Mouse (Mus musculus) mouse trophoblast stem cell (cell line): ENCODE data around the gene Brms1l.

Source experiments
- in situ Hi-C, 2 experiments: fragments of 300-500 bp; cut with MseI, MboI; formaldehyde crosslinking; loops; 2 replicates in 1 of 2; 3 replicates in 1 of 2; pipeline ENCODE4 v1.15.1; 2025

The Brms1l gene

DNA sequence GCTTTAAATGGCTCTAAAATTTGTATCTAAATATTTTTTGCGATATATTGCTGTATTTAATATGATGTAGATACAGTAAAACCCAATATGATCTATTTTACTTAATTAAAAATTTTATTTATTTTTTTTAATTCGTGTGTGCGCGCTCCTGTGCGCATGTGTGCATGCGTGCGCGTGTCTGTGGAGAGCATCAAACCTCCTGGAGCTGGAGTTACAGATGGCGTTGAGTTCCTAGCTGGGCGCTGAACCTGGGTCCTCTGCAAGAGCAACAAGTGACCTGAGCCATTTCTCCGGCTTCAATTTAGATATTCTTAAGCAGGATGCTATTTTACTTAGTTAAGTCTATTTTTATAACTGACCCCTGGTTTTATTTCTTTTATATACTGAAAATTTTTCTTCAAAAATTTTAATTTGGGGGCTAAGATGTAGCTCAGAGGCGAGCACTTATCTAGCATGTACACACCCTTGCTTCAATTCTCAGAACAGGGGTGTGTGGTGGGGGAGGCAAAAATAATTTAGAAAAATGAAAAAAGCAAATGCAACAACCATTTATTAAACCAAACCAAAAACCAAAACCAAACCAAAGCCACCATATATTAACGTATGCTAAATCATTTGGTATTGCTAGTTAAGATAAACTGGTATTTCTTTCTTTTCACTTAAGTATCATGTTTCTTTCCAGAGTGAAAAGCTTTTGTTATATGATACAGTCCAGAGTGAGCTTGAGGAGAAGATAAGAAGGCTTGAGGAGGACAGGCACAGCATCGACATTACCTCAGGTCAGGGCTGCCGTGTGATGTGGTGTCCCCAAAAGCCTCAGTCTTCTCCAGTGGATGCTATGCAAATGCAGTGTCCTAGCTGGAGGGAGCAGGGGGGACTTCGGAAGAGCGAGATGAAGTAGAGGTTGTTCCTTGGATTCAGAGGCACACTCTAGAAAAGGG, 23.6 kb downstream of the Brms1l start:
- in situ Hi-C loops, result no loop called here

DNA sequence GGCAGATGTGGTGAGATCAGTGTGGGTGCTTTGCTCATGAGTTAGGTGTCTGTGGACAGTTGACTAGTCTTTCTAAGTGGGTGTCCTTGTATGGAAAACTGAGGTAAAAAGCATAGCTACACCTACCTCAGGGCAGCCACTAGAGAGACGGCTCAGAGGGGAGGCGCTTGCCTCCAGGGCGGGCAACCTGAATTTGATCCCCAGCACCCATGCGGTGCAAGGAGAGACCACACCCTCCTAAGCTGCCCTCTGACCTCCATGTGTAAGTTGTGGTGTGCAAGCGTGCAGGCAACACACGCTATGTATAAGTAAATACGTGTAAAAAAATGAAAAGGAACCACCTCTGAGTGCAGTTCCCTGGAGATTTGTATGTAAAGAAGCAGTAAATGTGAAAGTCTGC, 24.5 kb downstream of the Brms1l start:
- in situ Hi-C loops, result no loop called here

DNA sequence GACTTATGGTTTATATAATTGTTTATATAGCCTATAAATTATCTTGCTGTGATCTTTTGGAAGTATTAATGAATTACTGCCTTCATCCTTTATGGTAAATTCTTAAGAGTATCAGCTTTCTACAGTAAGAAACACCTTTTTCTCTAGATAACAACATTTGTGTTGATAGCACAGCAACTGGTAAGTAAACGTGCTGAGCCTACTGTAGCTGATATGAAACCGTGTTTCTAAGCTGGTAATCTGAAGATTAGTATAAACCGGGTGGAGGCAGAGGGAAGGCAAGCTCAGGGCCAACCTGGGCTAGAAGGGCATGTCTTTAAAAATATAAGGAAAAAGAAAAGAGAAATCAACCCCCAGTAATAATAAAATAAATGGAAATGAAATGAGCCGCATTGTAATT, 31.6 kb downstream of the Brms1l start:
- in situ Hi-C loops, result no loop called here

DNA sequence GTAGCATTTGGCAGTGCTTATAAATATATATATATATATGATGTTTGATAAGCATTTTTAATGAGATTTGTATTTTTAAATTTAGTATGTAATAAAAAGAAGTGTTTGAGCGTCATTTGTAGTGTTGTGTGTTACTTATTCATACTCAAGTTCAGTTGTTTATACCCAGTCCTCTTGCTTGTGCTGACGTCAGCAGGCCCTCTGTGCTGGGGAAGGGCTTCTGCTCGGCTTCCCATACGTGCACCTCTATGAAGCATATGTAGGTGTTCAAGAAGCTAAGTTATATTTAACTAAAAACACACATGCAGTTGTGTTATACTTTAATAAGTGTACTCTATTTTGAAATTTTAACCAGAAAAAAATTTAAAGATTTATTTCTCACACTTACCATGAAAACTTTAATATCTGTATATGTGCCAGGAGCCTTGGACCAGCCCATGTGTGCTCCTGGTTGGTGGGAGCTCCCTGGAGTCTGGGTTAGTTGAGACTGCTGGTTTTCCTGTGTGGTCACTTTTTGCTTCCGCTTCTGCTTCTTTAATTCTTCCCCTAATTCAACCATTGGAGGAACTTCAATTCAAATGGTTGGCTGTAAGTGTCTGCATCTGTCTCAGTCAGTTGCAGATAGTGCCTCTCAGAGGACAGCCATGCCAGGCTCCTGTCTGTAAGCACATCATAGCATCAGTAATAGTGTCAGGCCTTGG, 33.6 kb downstream of the Brms1l start:
- in situ Hi-C loops, result no loop called here

DNA sequence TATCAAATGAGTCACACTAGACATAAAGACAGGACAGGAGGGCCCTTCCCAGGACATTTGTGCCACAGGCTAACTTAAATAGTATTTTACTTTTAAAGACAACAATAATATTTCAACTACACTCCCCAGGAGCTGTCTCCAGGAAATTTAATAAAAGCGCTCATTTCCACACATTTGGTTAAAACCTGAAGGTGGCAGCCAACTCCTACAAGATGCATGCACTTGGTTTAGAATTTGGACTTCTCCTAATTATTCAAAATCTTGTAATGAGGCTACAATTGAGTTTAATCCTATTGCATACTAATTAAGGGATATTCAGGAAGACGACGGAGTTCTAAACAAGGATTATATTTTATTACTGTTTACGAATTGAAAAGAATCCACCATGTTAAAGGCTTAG, 49.3 kb downstream of the Brms1l start:
- in situ Hi-C loops, result no loop called here

DNA sequence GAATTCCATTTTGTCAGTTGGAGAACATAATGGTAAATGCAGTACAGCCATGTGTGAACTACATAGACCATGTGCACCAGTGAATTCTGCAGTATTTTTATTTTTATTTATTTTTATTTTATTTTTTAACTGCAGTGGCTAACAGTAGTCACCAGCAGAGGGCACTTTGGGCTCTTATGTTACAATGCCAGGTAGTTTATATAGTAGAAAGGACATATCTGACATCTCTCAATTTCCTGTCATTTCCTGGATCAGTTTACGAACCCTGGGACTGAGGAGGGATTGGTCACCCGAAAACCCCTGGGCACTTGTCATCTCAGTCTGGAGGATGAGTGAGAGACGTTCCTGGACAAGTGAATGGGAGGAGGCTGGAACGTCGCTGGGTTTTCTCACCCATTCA, 52.4 kb downstream of the Brms1l start:
- in situ Hi-C loops, result no loop called here

DNA sequence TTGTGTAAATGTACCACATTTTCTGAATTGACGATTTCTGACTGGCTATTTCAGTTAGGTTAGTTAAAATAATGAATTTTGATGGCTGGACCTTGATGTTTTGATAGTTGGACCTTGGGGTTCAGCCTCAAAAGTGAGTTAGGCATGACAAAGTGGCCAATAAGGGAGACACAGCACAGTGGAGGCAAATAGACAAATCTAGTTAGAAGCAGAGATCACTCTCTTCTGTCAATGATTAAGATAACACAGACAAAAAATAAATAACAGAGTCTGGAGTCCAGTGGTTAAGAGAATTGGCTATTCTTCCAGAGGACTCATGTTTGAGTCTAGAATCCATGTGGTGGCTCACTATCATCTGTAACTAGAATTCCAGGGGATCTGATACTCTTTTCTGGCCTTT, 68.7 kb downstream of the Brms1l start:
- in situ Hi-C loops, result no loop called here

DNA sequence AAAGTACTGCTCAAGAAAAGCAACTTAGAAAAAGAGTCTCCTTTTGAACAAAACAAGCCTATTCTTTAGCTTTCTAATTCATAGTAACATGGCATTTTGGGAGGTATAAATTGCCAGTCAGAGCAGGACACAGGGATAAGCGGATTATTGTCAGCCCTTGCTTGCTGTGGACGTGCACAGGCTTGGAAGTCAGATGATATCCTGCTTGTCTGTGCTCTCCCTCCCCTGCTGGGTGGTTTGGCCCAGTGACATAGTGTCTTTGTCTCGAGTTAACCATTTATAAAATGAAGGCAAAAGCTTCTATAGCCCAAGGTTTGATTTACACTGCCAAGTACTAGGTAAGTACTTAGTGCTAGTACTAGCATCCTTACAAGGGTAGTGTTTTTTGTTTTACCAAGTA, 76.0 kb downstream of the Brms1l start:
- in situ Hi-C loops, result no loop called here

DNA sequence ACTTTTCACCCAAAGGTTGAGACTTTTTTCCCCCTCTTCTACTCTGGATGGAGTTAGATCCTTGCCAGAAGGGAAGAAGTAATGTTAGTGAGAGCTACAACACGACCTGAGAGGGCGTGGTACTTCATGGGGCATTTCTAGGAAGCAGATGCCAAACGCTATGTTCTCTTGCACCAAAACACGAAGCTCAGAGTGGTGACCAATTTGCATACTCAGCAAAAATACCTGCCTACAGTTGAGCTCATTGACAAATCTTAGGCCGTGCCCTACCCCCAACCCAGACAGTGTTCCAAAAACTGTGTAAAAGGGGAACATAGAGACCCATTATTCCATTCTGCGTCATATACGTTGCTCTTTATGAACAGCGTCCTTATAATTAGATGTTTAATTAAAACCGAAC, 77.1 kb downstream of the Brms1l start:
- in situ Hi-C loops, result no loop called here

DNA sequence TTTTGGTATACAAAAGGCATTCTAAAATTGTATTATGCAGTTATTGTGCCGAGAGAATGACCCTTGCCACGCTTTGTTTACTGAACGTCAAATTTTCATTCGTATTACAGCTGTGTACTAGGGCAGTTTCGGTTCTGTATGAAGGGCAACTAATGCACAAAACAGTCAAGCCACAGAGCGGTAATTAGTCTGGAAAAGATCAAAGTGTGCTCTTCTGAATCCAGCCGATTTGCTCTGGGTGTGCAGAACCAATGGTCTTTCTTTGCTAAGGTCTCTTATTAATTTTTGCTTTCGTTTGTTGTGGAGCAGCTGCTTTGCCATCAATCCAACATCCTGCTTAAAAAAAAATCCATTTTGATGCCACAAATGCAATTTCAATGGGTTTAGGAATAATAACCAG, 80.1 kb downstream of the Brms1l start:
- in situ Hi-C loops, result no loop called here

DNA sequence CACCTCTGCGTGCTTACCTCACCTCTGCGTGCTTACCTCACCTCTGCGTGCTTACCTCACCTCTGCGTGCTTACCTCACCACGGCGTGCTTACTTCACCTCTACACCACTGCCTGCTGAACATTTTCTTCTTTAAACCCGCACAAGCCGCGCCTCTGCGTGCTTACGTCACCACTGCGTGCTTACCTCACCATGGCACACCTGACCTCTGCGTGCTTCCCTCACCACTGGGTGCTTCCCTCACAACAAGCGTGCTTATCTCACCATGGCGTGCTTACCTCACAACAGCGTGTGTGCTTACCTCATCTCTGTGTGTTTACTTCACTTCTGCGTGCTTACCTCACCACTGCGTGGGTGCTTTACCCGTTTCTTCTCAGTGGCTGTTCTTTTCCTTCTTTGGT, 80.9 kb downstream of the Brms1l start:
- in situ Hi-C loops, result no loop called here
